Mouse (Mus musculus): ENCODE measurements around the gene Kcnj14. TPM values are rescaled to one million over a fixed set of nuclear protein-coding genes. Genes with fewer than 3 reads are reported as not detected.

Gene Kcnj14
- polyA plus RNA-seq, 1 experiment = 0.04 TPM

DNA sequence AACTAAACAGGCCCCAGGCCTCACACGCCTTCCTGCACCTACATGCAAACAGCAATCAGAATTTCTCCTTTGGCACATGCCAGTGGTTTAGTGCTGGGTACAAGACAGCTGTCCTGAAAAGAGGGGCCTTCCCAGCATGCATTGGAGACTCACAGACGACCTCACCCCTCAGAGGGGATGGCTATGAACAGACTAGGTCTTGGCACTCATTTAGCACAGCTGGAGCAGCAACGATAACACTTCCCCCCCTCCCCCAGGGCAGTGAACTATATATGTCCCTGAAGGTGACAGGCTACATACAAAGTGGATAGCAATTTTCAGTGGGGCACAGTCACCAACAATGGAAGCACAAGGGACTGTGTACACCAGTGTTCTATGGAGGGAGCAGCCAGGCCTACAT lies 39.9 kb upstream of the Kcnj14 start:
- H3K4me3 ChIP-seq (replicated peaks) = no peak overlapping the region
- H3K9me3 ChIP-seq (ENCODE audit: control insufficient read depth, low read length) = no peaks in the 10 kb centered on the region; the same call in 1 of the 2 replicates
- peaks cover 12% of the 10 kb centered on the region for H3K4me1 ChIP-seq (ENCODE audit: control insufficient read depth)
- H3K36me3 ChIP-seq (ENCODE audit: control insufficient read depth) = no peaks in the 10 kb centered on the region
- peaks cover 57% of the 10 kb centered on the region for H3K27me3 ChIP-seq (ENCODE audit: control insufficient read depth)
- TF ChIP-seq TAL1 (IDR thresholded peaks at IDR 0.05; ENCODE audit: low read length) (no peak), GATA1 (IDR thresholded peaks at IDR 0.05; ENCODE audit: low read length) (no peak)

- H3K4me1 ChIP-seq (ENCODE audit: control insufficient read depth) = peaks cover 12% of the 10 kb centered on the region
- TF ChIP-seq TAL1 (IDR thresholded peaks at IDR 0.05; ENCODE audit: low read length) (no peak), GATA1 (IDR thresholded peaks at IDR 0.05; ENCODE audit: low read length) (no peak)
- H3K9me3 ChIP-seq (ENCODE audit: control insufficient read depth, low read length) = no peaks in the 10 kb centered on the region
- H3K4me3 ChIP-seq (replicated peaks) = no peak overlapping the region
- H3K27me3 ChIP-seq (ENCODE audit: control insufficient read depth) = peaks cover 57% of the 10 kb centered on the region
- no peaks in the 10 kb centered on the region for H3K36me3 ChIP-seq (ENCODE audit: control insufficient read depth)
These were observed 38.2 kb upstream of the Kcnj14 start for GRCm38 (mm10) chr7:45862804-45863203.

- TF ChIP-seq TAL1 (IDR thresholded peaks at IDR 0.05; ENCODE audit: low read length) (no peak), GATA1 (IDR thresholded peaks at IDR 0.05; ENCODE audit: low read length) (no peak)
- H3K27me3 ChIP-seq (ENCODE audit: control insufficient read depth) = peaks cover 62% of the 10 kb centered on the region
- no peaks in the 10 kb centered on the region for H3K4me1 ChIP-seq (ENCODE audit: control insufficient read depth)
- H3K36me3 ChIP-seq (ENCODE audit: control insufficient read depth) = no peaks in the 10 kb centered on the region
- no peaks in the 10 kb centered on the region for H3K9me3 ChIP-seq (ENCODE audit: control insufficient read depth, low read length)
- H3K4me3 ChIP-seq (replicated peaks) = no peak overlapping the region
These were observed 34.4 kb upstream of the Kcnj14 start for GRCm38 (mm10) chr7:45859008-45859407.

- Histone ChIP-seq H3K9me3 (ENCODE audit: control insufficient read depth, low read length) (no peaks in the 10 kb centered on the region), H3K27me3 (ENCODE audit: control insufficient read depth) (peaks cover 60% of the 10 kb centered on the region), H3K36me3 (ENCODE audit: control insufficient read depth) (no peaks in the 10 kb centered on the region), H3K4me3 (replicated peaks) (no peak overlapping the region), H3K4me1 (ENCODE audit: control insufficient read depth) (no peaks in the 10 kb centered on the region)
- no peak for TF ChIP-seq GATA1 (IDR thresholded peaks at IDR 0.05; ENCODE audit: low read length)
These were observed 32.6 kb upstream of the Kcnj14 start for GRCm38 (mm10) chr7:45856950-45857901.

DNA sequence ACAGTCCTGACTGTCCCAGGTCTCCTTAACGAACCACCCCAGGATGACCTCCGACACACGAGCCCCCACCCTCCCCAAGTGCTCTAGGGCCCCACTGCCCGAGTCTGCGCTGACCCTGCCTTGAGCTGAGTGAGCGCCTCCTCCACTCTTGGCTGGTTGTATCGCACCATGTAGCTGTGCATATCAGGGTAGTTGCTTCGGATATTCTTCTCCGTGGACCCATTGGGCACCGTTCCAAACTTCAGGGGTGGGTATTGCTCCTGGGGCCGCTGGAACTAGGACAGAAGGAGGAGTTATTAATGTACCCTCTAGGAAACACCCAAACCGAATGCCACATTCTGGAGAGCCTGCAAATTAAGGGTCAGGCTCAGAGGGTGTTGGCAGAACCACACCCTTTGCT lies 28.5 kb upstream of the Kcnj14 start:
- Histone ChIP-seq H3K4me3 (replicated peaks) (no peak overlapping the region), H3K36me3 (ENCODE audit: control insufficient read depth) (no peaks in the 10 kb centered on the region), H3K27me3 (ENCODE audit: control insufficient read depth) (peaks cover 43% of the 10 kb centered on the region), H3K9me3 (ENCODE audit: control insufficient read depth, low read length) (no peaks in the 10 kb centered on the region), H3K4me1 (ENCODE audit: control insufficient read depth) (no peaks in the 10 kb centered on the region)
- TF ChIP-seq TAL1 (IDR thresholded peaks at IDR 0.05; ENCODE audit: low read length) (no peak), GATA1 (IDR thresholded peaks at IDR 0.05; ENCODE audit: low read length) (no peak)

GRCm38 (mm10) chr7:45850661-45851060 lies 26.1 kb upstream of the Kcnj14 start:
- no peak for TF ChIP-seq TAL1 (IDR thresholded peaks at IDR 0.05; ENCODE audit: low read length)
- TF ChIP-seq GATA1 (IDR thresholded peaks at IDR 0.05; ENCODE audit: low read length) = no peak
- H3K27me3 ChIP-seq (ENCODE audit: control insufficient read depth) = peaks cover 28% of the 10 kb centered on the region

DNA sequence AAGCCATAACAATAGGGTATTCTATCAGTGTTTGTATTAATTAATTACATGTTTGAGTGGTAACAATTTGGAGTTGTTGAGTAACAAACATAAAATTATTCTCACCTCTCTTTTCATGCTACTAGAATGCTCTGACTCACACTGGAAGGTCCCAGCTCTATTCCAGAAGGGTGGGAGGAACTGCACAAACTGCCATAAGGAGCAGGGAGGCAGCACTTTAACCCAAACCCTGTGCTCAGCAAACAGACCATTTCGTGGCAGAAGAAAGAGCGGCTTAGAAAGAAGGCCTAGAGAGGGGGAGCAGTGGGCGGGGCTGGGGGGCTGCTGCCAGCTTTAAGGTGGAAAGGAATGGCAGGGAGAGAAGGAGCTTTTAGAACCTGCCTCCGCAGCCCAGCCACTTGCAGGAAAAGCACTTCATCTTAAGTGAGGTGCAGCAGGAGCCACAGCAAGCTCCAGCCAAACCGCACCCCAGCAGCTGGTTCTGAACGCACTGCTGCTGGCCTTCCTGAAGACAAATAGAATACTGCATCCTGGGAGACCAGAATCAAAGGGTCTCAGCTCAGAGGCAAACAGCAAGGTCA lies 24.0 kb upstream of the Kcnj14 start:
- TF ChIP-seq TAL1 (IDR thresholded peaks at IDR 0.05; ENCODE audit: low read length) (no peak), GATA1 (IDR thresholded peaks at IDR 0.05; ENCODE audit: low read length) (no peak)
- no peaks in the 10 kb centered on the region for H3K36me3 ChIP-seq (ENCODE audit: control insufficient read depth)
- H3K4me3 ChIP-seq (replicated peaks) = no peak overlapping the region
- peaks cover 22% of the 10 kb centered on the region for H3K27me3 ChIP-seq (ENCODE audit: control insufficient read depth)
- no peaks in the 10 kb centered on the region for H3K4me1 ChIP-seq (ENCODE audit: control insufficient read depth)
- no peaks in the 10 kb centered on the region for H3K9me3 ChIP-seq (ENCODE audit: control insufficient read depth, low read length)

More at GRCm38 (mm10) chr7:45850661-45851060, 26.1 kb upstream of the Kcnj14 start:
- Histone ChIP-seq H3K4me1 (ENCODE audit: control insufficient read depth) (no peaks in the 10 kb centered on the region), H3K9me3 (ENCODE audit: control insufficient read depth, low read length) (no peaks in the 10 kb centered on the region), H3K4me3 (replicated peaks) (no peak overlapping the region), H3K36me3 (ENCODE audit: control insufficient read depth) (no peaks in the 10 kb centered on the region)

GRCm38 (mm10) chr7:45842950-45843744 lies 18.6 kb upstream of the Kcnj14 start:
- Histone ChIP-seq H3K36me3 (ENCODE audit: control insufficient read depth) (no peaks in the 10 kb centered on the region), H3K9me3 (ENCODE audit: control insufficient read depth, low read length) (no peaks in the 10 kb centered on the region), H3K27me3 (ENCODE audit: control insufficient read depth) (peaks cover 29% of the 10 kb centered on the region), H3K4me3 (replicated peaks) (no peak overlapping the region), H3K4me1 (ENCODE audit: control insufficient read depth) (no peaks in the 10 kb centered on the region)
- TF ChIP-seq GATA1 (IDR thresholded peaks at IDR 0.05; ENCODE audit: low read length) (no peak), TAL1 (IDR thresholded peaks at IDR 0.05; ENCODE audit: low read length) (no peak)

- H3K4me3 ChIP-seq (replicated peaks) = no peak overlapping the region
- TF ChIP-seq TAL1 (IDR thresholded peaks at IDR 0.05; ENCODE audit: low read length) (no peak), GATA1 (IDR thresholded peaks at IDR 0.05; ENCODE audit: low read length) (no peak)
These were observed 9.3 kb upstream of the Kcnj14 start for GRCm38 (mm10) chr7:45833924-45834323.

More at GRCm38 (mm10) chr7:45833924-45834323, 9.3 kb upstream of the Kcnj14 start:
- H3K27me3 ChIP-seq (ENCODE audit: control insufficient read depth) = peaks cover 57% of the 10 kb centered on the region
- peaks cover 3% of the 10 kb centered on the region; the same call in 1 of the 2 replicates for H3K9me3 ChIP-seq (ENCODE audit: control insufficient read depth, low read length)
- H3K4me1 ChIP-seq (ENCODE audit: control insufficient read depth) = peaks cover 25% of the 10 kb centered on the region
- peaks cover 7% of the 10 kb centered on the region for H3K36me3 ChIP-seq (ENCODE audit: control insufficient read depth)

Measured in erythroblast, embryonic 14.5 days (primary cell).